Mouse (Mus musculus) MEL (cell line): ENCODE data around the gene Nrxn3.

Experiments used
- TAL1 ChIP-seq: IDR thresholded peaks from 2 replicates; pipeline ENCODE4 v1.6.1; 2012; ENCODE audit warnings: mild to moderate bottlenecking, inconsistent platforms, low read length, moderate library complexity, mixed read lengths
- ZC3H11A ChIP-seq: IDR thresholded peaks from 2 replicates; pipeline ENCODE4 v1.6.1; 2012; ENCODE audit warnings: low read depth, mild to moderate bottlenecking, inconsistent platforms, low read length, improper control_type of control experiment

DNA sequence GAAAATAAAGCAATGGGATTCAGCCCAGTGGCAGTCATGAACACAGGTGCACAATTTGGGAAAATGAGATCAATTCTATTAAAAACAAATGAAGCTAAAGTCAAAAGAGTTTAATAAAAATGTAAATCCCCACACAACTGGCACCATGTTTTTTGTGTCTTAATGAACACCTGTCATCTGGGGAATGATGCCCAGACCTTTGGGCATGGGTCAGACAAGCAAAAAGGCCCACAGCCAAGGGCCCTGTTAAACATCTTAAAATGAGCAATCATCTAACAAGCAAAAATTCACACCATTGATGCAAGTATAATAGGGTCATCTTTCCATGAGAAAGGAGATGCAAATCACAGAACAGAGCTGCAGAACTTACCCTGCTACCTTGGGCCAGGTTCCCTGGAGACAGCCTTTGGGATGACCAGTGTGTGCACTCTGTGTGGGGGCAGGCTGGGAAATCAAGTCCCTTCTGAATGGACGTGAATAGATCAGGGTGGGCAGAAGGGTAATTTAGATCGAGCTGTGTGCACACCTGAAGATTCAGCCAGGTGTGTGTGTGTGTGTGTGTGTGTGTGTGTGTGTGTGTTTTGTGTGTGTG is 1223.3 kb downstream of the Nrxn3 start:
- TF ChIP-seq TAL1 (no peak), ZC3H11A (no peak)
